Mouse (Mus musculus) CD4-positive, CD25-positive, alpha-beta regulatory T cell, adult 4 months (primary cell): ENCODE results near the gene Lrba. TPM values are rescaled to one million over a fixed set of nuclear protein-coding genes. Genes with fewer than 3 reads are reported as not detected.

ENCODE experiments used
- ATAC-seq: one replicate; pipeline ENCODE4 v1.8.0; 2017
- polyA plus RNA-seq, 2 experiments: library from polyadenylated mRNA; unstranded; fragments of 100-300 nt; shearing (Covaris generic); gene quantifications; one replicate each; pipeline ENCODE4 v1.2.1; 2017

The Lrba gene
- polyA plus RNA-seq, 2 experiments from 2014 or later, result 13.4 to 14.0 TPM

GRCm38 (mm10) chr3:86561023-86561344, 336.5 kb downstream of the Lrba start:
- ATAC-seq, result no peak

GRCm38 (mm10) chr3:86561396-86561795, 336.9 kb downstream of the Lrba start:
- no peak for ATAC-seq

- no peak for ATAC-seq
These were observed 342.8 kb downstream of the Lrba start for GRCm38 (mm10) chr3:86567312-86567711.

- ATAC-seq, result no peak
These were observed 347.0 kb downstream of the Lrba start for GRCm38 (mm10) chr3:86571518-86571917.

GRCm38 (mm10) chr3:86572519-86573244, 348.2 kb downstream of the Lrba start:
- ATAC-seq, result no peak

- ATAC-seq, result no peak
These were observed 350.8 kb downstream of the Lrba start for GRCm38 (mm10) chr3:86575312-86575711.

GRCm38 (mm10) chr3:86602284-86602683, 377.8 kb downstream of the Lrba start:
- ATAC-seq, result no peak

- ATAC-seq, result no peak
These were observed 381.3 kb downstream of the Lrba start for GRCm38 (mm10) chr3:86605775-86606174.

GRCm38 (mm10) chr3:86627008-86627743, 402.7 kb downstream of the Lrba start:
- ATAC-seq, result no peak

- no peak for ATAC-seq
These were observed 404.9 kb downstream of the Lrba start for GRCm38 (mm10) chr3:86629379-86629778.

GRCm38 (mm10) chr3:86635464-86635863, 411.0 kb downstream of the Lrba start:
- peak; percentile 23 for ATAC-seq

- peak; percentile 34 for ATAC-seq
These were observed 411.5 kb downstream of the Lrba start for GRCm38 (mm10) chr3:86635940-86636339.

- ATAC-seq, result no peak
These were observed 414.3 kb downstream of the Lrba start for GRCm38 (mm10) chr3:86638552-86639348.

- ATAC-seq, result no peak
These were observed 416.9 kb downstream of the Lrba start for GRCm38 (mm10) chr3:86641393-86641792.

- ATAC-seq, result no peak
These were observed 417.3 kb downstream of the Lrba start for GRCm38 (mm10) chr3:86641796-86642195.

- no peak for ATAC-seq
These were observed 422.3 kb downstream of the Lrba start for GRCm38 (mm10) chr3:86646771-86647170.

- ATAC-seq, result no peak
These were observed 426.5 kb downstream of the Lrba start for GRCm38 (mm10) chr3:86651006-86651405.

GRCm38 (mm10) chr3:86659326-86659725, 434.8 kb downstream of the Lrba start:
- ATAC-seq, result no peak

GRCm38 (mm10) chr3:86664399-86664798, 439.9 kb downstream of the Lrba start:
- no peak for ATAC-seq

- ATAC-seq, result no peak
These were observed 443.7 kb downstream of the Lrba start for GRCm38 (mm10) chr3:86668146-86668545.

GRCm38 (mm10) chr3:86677573-86678155, 453.2 kb downstream of the Lrba start:
- ATAC-seq, result no peak

- no peak for ATAC-seq
These were observed 463.2 kb downstream of the Lrba start for GRCm38 (mm10) chr3:86687571-86688209.

GRCm38 (mm10) chr3:86688438-86688837, 464.0 kb downstream of the Lrba start:
- ATAC-seq, result no peak
